Mouse (Mus musculus): ENCODE data around the gene Rnls. TPM values are rescaled to one million over a fixed set of nuclear protein-coding genes. Genes with fewer than 3 reads are reported as not detected.

Rnls gene
- total and polyA plus RNA-seq, 3 experiments, result 5.6 to 15.3 (median 13.5) TPM

GRCm38 (mm10) chr19:33299726-33300292 is 92.3 kb downstream of the Rnls start:
- no peak for DNase-seq
- H3K27me3 ChIP-seq (ENCODE audit: control insufficient read depth, insufficient read depth, low read length), result no peaks in the 10 kb centered on the region
- intact Hi-C loops (cut with DNase I), result no loop called here
- no peak overlapping the region for H3K27ac ChIP-seq
- no peak overlapping the region for H3K4me3 ChIP-seq
- H3K79me2 ChIP-seq (replicated peaks; ENCODE audit: control insufficient read depth, insufficient read depth, low read length), result no peaks in the 10 kb centered on the region
- no peaks in the 10 kb centered on the region for H3K4me1 ChIP-seq (ENCODE audit: control insufficient read depth, insufficient read depth, low read length)
- WGBS, result 82% methylated on average over 3 of the region's 3 CpGs
- H3K36me3 ChIP-seq (ENCODE audit: control insufficient read depth, insufficient read depth, low read length), result no peaks in the 10 kb centered on the region
- H3K9ac ChIP-seq (ENCODE audit: low read depth, low read length), result no peak overlapping the region
- TF ChIP-seq EP300 (IDR thresholded peaks at IDR 0.05; ENCODE audit: insufficient read depth, low read depth, low read length), result no peak
- TF ChIP-seq CTCF (IDR thresholded peaks at IDR 0.05), result no peak
- no peak for TF ChIP-seq POLR2A (IDR thresholded peaks at IDR 0.05; ENCODE audit: insufficient read depth, low read depth, low read length)

- Histone ChIP-seq H3K4me3 (no peak overlapping the region), H3K27ac (no peak overlapping the region), H3K27me3 (ENCODE audit: control insufficient read depth, insufficient read depth, low read length) (no peaks in the 10 kb centered on the region), H3K79me2 (replicated peaks; ENCODE audit: control insufficient read depth, insufficient read depth, low read length) (no peaks in the 10 kb centered on the region), H3K36me3 (ENCODE audit: control insufficient read depth, insufficient read depth, low read length) (no peaks in the 10 kb centered on the region), H3K4me1 (ENCODE audit: control insufficient read depth, insufficient read depth, low read length) (no peaks in the 10 kb centered on the region), H3K9ac (ENCODE audit: low read depth, low read length) (no peak overlapping the region)
- 60% methylated on average over 2 of the region's 2 CpGs for WGBS
- TF ChIP-seq EP300 (IDR thresholded peaks at IDR 0.05; ENCODE audit: insufficient read depth, low read depth, low read length) (no peak), CTCF (IDR thresholded peaks at IDR 0.05) (no peak), POLR2A (IDR thresholded peaks at IDR 0.05; ENCODE audit: insufficient read depth, low read depth, low read length) (no peak)
- DNase-seq, result no peak
- intact Hi-C loops (cut with DNase I), result no loop called here
Measured at GRCm38 (mm10) chr19:33296338-33296737, 95.8 kb downstream of the Rnls start.

DNA sequence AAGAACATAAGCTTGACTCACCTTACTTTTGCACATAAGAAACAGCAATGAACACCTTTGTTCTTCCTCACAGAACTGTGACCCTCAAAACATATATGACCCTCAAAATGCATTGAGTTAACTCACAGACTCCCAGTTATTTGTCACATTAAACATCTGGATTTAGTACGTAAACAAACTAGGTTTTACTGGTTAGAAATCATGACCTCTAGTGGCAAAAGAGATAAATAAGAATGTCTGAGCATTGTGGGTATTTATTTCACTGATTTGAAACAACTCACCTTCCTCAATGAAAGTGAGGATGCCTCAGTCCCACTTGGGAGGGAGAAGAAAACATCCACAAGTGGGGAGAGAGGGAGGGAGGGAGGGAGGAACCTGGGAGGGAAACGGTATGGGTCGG is 109.1 kb downstream of the Rnls start:
- intact Hi-C loops (cut with DNase I), result no loop called here
- no peaks in the 10 kb centered on the region for H3K27me3 ChIP-seq (ENCODE audit: control insufficient read depth, insufficient read depth, low read length)
- no peak overlapping the region for H3K4me3 ChIP-seq
- no peaks in the 10 kb centered on the region for H3K79me2 ChIP-seq (replicated peaks; ENCODE audit: control insufficient read depth, insufficient read depth, low read length)
- 51% methylated on average over 3 of the region's 3 CpGs for WGBS
- no peaks in the 10 kb centered on the region for H3K36me3 ChIP-seq (ENCODE audit: control insufficient read depth, insufficient read depth, low read length)
- DNase-seq, result no peak
- TF ChIP-seq POLR2A (IDR thresholded peaks at IDR 0.05; ENCODE audit: insufficient read depth, low read depth, low read length), result no peak
- TF ChIP-seq CTCF (IDR thresholded peaks at IDR 0.05), result peak; percentile 20; the same call in 1 of the 2 replicates
- TF ChIP-seq EP300 (IDR thresholded peaks at IDR 0.05; ENCODE audit: insufficient read depth, low read depth, low read length), result no peak
- H3K9ac ChIP-seq (ENCODE audit: low read depth, low read length), result no peak overlapping the region
- H3K27ac ChIP-seq, result no peak overlapping the region
- no peaks in the 10 kb centered on the region for H3K4me1 ChIP-seq (ENCODE audit: control insufficient read depth, insufficient read depth, low read length)

DNA sequence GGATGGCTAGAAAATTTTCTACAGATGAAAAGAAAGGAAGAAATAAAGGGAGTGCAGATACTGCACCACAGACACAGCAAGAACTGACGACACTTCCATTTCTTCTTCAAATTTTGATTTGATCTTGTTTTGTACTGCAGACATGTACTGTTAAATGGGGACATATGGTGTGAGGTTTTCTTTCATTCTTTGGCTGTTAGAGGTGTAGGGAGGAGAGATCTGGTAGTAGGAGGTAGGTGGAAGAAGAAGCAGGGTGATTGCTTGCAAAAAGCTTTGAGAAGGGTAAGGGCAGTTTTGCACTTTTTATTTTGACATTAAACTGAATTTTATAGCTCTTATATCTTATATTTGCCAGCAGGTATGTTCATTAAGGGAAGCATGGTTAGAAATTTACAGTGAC is 115.7 kb downstream of the Rnls start:
- Histone ChIP-seq H3K79me2 (replicated peaks; ENCODE audit: control insufficient read depth, insufficient read depth, low read length) (no peaks in the 10 kb centered on the region), H3K27ac (no peak overlapping the region), H3K4me1 (ENCODE audit: control insufficient read depth, insufficient read depth, low read length) (no peaks in the 10 kb centered on the region), H3K4me3 (no peak overlapping the region), H3K9ac (ENCODE audit: low read depth, low read length) (no peak overlapping the region), H3K36me3 (ENCODE audit: control insufficient read depth, insufficient read depth, low read length) (no peaks in the 10 kb centered on the region), H3K27me3 (ENCODE audit: control insufficient read depth, insufficient read depth, low read length) (no peaks in the 10 kb centered on the region)
- TF ChIP-seq CTCF (IDR thresholded peaks at IDR 0.05) (no peak), EP300 (IDR thresholded peaks at IDR 0.05; ENCODE audit: insufficient read depth, low read depth, low read length) (no peak), POLR2A (IDR thresholded peaks at IDR 0.05; ENCODE audit: insufficient read depth, low read depth, low read length) (no peak)
- WGBS, result 89% methylated on average over 1 of the region's 1 CpGs
- DNase-seq, result no peak
- intact Hi-C loops (cut with DNase I), result no loop called here

DNA sequence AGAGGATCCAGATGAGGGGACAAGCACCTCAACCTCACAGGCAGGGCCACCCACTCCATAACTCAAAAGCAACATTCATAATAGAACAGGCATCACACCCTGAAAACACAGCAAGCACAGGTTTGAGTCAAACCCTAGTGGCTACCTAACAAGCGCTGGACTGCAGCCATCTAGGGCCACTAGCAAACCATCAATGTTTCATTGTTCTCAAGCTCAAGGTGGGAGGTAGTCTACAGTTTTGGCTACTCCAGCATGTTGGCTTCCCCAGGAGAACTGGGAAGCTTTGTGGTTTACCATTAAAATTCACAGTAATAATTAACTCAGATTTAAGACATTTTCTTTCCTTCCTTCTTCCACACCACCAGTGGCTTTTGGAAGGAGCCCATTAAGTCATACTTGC is 118.4 kb downstream of the Rnls start:
- Histone ChIP-seq H3K4me1 (ENCODE audit: control insufficient read depth, insufficient read depth, low read length) (no peaks in the 10 kb centered on the region), H3K79me2 (replicated peaks; ENCODE audit: control insufficient read depth, insufficient read depth, low read length) (no peaks in the 10 kb centered on the region), H3K36me3 (ENCODE audit: control insufficient read depth, insufficient read depth, low read length) (no peaks in the 10 kb centered on the region), H3K9ac (ENCODE audit: low read depth, low read length) (no peak overlapping the region), H3K4me3 (no peak overlapping the region), H3K27ac (no peak overlapping the region), H3K27me3 (ENCODE audit: control insufficient read depth, insufficient read depth, low read length) (no peaks in the 10 kb centered on the region)
- TF ChIP-seq POLR2A (IDR thresholded peaks at IDR 0.05; ENCODE audit: insufficient read depth, low read depth, low read length) (no peak), EP300 (IDR thresholded peaks at IDR 0.05; ENCODE audit: insufficient read depth, low read depth, low read length) (no peak), CTCF (IDR thresholded peaks at IDR 0.05) (no peak)
- WGBS, result 88% methylated on average over 1 of the region's 1 CpGs
- DNase-seq, result no peak
- intact Hi-C loops (cut with DNase I), result no loop called here

- Histone ChIP-seq H3K79me2 (replicated peaks; ENCODE audit: control insufficient read depth, insufficient read depth, low read length) (no peaks in the 10 kb centered on the region), H3K36me3 (ENCODE audit: control insufficient read depth, insufficient read depth, low read length) (no peaks in the 10 kb centered on the region), H3K4me3 (no peak overlapping the region), H3K27ac (no peak overlapping the region), H3K4me1 (ENCODE audit: control insufficient read depth, insufficient read depth, low read length) (no peaks in the 10 kb centered on the region), H3K27me3 (ENCODE audit: control insufficient read depth, insufficient read depth, low read length) (no peaks in the 10 kb centered on the region), H3K9ac (ENCODE audit: low read depth, low read length) (no peak overlapping the region)
- intact Hi-C loops (cut with DNase I), result no loop called here
- WGBS, result 74% methylated on average over 2 of the region's 2 CpGs
- TF ChIP-seq POLR2A (IDR thresholded peaks at IDR 0.05; ENCODE audit: insufficient read depth, low read depth, low read length), result no peak
- TF ChIP-seq CTCF (IDR thresholded peaks at IDR 0.05), result no peak
- TF ChIP-seq EP300 (IDR thresholded peaks at IDR 0.05; ENCODE audit: insufficient read depth, low read depth, low read length), result no peak
- DNase-seq, result no peak
Measured at GRCm38 (mm10) chr19:33271571-33271970, 120.5 kb downstream of the Rnls start.

Measured in heart, adult 2 months (tissue).